Mouse (Mus musculus): Measurements from ENCODE around the gene Fam234a.

- TF ChIP-seq CTCF (IDR thresholded peaks at IDR 0.05; ENCODE audit: borderline replicate concordance, insufficient read depth, low read length), result no peak
- TF ChIP-seq POLR2A (IDR thresholded peaks at IDR 0.05; ENCODE audit: low read depth, low read length), result no peak
Measured at GRCm38 (mm10) chr17:26240120-26240790, 3.8 kb downstream of the Fam234a start.
